Mouse (Mus musculus) heart, postnatal 4 days (tissue): ENCODE data around the gene Nudt8. TPM values are rescaled to one million over a fixed set of nuclear protein-coding genes. Genes with fewer than 3 reads are reported as not detected.

Source experiments
- DNase-seq: peaks from one replicate; pipeline ENCODE4 v3.0.0; 2021
- total RNA-seq, 2 experiments: library from RNA; stranded (reverse); gene quantifications; 2 replicates each; pipeline ENCODE4 v1.2.3; 2021

The Nudt8 gene
- total RNA-seq, 2 experiments from 2014 or later, result 56.6 to 63.2 TPM

DNA sequence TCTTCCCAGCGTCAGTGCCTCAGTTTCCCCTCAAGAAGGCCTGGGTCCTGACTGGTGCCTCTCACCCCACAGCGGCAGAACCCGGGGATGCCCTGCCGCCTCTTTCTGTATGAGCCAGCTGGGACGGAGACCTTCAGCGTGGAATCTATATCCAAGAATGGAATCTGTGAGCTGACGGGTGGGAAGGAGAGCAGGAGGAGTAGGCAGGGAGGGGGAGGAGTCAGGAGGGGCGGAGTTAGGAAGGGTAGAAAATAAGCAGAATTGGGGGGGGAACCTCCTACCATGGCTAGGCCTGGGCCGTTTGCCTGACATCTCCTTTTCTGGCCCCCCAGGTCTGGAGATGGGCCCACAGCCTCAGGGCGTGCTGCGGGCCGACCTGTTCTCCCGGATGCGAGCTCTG, 12.3 kb upstream of the Nudt8 start:
- no peak for DNase-seq

DNA sequence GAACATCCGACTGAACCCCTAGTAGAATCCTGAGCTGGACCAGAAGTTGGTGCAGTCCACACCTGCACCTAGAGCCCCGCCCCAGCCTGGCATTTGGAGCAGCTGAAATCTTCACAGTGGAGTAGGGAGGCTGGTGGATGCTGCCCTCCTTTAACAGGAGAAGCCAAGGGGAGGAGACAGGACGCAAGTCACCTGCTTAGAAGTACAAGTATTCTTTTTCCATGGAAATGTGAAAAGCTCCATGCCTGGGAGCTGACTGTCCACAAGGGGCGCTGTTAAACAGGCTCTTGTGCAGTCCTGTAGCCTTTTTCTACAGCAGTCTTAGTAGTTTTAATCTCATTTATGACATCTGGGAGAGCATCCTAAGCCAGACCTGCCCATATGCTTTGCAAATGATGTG, 11.6 kb upstream of the Nudt8 start:
- no peak for DNase-seq

DNA sequence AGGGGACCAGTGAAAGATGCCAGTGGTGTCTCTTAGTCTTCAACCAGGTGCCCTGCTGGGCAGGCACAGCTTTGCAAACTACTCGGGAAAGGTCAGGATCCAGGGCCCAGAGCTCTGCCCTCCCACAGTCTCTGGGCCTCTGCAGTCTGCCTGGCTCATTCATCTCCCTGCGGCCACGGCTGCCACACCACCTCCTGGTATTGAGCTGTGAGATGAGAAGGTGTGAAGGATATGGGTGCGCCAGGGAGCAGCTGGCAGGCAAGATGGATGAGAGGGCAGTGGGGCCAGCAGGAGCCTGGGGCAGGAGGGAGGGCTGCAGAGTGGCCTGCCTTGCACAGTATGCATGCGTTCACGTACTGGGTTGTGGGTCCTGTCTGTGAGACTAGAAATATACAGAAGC, 9.6 kb upstream of the Nudt8 start:
- no peak for DNase-seq

DNA sequence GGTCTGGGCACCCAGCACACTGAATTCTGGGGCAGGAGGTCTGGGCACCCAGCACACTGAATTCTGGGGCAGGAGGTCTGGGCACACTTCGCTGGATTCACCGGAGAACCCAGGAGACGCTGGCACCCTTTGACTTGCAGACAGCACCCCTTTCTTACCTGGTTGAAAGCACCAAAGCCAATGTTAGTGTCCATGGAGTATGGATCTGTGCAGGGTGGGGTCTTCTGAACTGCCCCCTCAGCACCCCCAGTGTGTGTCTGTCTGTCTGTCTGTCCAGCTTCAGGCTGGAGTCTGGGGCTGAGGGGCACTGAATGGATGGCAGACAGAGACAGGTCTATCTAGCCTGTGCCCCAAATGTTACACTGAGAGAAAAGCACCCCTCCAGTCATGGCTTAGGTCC, 8.8 kb upstream of the Nudt8 start:
- no peak for DNase-seq

DNA sequence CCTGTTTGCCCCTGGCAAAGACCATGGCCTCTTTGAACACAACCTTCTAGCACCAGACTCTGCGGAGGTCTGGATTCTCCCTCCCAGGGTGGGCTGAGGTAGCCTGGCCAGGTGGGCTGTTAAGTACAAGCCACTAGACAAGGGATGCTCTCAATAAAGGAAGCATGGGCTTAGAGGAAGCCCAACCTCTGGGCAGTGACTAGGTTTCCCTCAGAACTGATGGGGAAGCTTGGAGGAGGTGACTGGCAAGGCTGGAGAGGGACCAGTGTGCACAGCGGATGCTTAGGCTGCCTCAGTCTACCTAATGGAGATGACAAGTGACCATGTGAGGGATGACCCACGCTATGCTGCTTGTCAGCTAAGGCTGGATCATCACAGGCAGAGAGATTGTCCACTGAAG, 8.4 kb upstream of the Nudt8 start:
- DNase-seq, result no peak

DNA sequence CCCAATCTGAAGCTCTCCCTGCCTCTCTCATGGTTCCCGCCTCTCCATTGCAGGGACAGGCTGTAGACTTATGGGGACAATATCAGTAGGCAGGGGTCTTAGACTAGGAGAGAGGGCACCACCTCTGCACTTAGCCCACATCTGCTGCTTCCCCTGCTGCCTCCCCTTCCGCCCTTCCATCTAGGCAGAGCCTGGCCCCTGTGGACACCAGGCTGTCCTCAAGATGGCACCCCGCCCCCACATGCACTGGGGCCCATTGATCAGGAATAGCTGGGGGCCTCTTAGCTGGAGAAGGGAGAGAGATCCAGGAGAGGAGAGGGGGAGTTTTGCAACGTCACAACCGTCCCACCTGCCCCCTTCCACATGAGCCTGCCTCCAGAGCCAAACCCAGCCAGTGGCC, 8.0 kb upstream of the Nudt8 start, which contains the start of gene Tbx10:
Gene Tbx10, plus strand, starts transcription at position 337 of the 400 bp plus-strand sequence.
- DNase-seq, result no peak

DNA sequence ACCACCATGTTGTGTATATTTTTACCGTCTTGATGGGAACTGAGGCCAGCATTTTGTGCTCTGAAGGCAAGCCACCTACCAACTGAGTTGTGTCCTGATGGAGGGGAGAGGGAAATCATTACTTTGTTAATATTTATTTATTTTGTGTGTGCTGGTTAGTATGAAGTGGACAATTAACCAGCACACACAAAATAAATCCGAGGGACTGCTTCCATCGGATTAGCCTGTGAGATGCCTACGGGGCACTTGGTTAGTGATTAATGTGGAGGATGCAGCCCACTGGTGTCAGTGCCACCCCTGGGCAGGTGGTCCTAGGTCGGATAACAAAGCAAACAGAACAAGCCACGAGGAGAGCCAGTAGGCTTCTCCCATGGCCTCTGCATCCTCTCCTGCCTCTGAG, 5.4 kb upstream of the Nudt8 start:
- no peak for DNase-seq

DNA sequence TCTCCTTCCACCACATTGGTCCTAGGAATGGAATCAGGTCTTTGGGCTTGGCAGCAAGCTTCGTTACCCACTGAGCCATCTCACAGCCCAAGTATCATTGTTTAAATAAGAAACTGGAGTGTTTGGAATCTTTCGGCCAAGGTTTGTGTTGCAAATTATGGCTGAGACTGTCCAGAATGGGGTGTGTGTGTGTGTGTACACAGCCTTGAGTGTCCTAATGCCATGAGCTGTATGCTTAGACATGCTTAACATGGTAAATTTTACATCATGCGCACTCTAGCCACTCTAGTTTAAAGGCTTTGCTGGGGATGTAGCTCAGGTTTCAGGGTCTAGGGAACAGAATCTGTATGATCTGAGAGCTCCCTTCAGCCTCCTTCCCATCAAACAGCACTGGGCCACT, 4.9 kb upstream of the Nudt8 start:
- DNase-seq, result no peak

DNA sequence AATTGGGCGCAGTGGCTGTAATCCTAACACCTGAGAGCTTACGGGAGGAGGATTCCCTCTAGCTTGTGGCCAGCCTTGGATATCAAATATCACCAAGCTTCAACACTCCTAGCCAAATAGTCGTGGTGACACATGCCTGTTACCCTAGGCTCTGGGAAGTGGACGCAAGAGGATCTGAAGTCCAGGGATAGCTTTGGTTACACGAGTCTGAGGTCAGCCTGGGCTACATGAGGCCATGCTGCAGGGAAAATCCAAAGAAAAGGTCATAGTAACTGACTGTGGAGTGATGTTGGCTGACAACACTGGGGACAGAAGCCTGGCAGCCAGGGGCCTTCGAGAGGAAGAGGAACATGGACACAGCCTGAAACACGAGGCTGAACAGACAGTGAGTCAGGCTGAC, 4.3 kb upstream of the Nudt8 start:
- DNase-seq, result no peak

DNA sequence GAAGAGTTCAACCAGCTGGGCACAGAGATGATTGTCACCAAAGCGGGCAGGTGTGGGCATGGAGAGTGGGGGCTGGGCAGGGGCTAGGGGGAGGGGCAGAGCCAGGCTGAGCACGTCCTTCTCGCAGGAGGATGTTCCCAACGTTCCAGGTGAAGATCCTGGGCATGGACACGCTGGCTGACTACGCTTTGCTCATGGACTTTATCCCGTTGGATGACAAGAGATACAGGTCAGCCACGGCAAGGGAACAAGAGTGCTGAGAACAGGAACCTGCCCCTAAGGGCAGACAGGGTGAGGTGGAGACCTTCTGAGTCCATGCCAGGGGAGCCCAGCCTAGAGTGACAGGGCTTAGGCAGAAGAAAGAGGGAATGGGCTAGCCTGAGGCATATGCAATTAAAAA, 3.6 kb upstream of the Nudt8 start:
- no peak for DNase-seq

DNA sequence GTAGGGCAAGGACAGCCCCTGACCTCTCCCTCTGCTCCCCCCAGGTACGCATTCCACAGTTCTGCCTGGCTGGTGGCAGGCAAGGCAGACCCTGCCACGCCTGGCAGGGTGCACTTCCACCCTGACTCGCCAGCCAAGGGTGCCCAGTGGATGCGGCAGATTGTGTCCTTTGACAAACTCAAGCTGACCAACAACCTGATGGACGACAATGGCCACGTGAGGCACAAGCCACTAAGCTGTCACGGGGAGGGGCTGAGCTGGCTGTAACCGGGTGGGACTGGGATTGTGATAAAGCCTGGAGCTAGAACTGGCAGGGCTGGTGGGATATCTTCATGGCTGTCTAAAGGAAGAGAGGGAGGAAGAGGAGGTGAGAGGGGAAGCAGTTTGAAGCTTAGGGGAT, 3.1 kb upstream of the Nudt8 start:
- no peak for DNase-seq

DNA sequence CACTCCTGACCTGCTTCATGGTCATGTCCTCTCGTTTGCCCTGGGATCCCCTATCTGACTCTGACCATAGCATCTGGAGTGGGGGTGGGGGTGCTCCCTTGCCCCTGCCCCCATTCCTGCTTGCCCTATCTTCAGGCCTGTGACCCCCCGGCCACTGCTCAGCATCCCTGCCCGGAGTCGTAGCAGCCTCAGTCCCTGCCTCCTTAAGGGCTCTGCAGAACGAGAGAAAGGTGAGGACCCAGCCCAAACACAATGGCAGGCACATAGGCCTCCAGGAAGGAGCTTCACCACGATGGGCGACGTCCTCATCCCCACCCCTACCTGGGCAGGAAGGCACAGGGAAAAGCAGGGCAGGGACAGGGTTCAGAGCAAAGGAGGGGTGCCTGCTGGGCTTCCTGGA, 2.0 kb upstream of the Nudt8 start:
- DNase-seq, result no peak

DNA sequence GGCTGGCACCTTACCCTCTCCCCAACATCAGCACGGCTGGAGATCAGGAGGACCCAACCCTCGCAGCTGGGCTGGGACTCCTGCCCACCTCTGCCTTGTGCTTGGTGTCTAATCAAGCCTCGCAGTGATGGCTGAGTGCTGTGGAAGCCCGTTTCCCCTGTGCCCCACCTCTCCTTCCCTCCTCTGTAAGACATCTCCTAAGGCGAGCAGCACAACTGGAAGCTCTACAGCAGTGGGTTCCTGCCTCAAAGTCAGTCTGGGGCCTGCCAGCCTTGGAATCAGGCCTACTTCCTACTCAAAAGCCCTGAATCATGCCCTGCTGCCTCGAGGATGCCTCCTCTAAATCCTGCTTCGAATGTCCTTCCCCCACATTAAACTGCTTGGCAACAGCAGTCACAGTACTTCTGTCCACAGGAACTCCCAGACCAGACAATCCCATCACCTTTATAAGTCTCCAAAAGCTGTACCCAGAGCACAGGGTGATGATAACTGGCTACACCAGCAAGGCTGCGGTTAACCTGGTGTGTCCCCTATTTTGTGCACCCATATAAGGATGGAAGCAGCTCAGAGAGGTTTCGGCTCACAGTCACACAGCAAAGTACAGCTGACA, 1.2 kb upstream of the Nudt8 start:
- DNase-seq, result no peak

DNA sequence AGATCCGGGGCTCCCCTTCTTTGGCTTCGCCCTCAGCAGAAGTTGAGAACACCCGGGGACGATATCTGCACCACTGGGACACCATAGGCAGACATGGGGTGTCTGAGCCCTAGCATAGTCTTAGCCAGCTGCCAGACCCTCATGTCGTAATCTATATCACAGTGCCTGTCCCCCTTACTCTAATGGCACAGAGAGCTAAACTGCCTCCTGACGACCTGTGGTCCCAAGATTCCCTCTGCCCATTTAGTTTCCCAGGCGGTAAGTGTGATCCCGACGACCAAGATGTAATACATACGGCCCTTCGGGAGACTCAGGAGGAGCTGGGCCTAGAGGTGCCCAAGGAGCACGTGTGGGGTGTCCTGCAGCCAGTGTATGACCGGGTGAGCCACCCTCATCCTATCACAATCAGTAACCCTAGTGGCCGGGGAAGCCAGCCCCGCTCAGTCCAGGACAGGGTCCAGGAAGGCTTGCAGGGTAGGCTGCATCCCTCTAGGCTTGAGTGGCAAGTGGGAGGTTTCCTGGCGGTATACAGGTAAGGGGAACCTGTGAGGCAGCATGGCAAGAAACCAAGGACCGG, 657 bp downstream of the Nudt8 start:
- no peak for DNase-seq

DNA sequence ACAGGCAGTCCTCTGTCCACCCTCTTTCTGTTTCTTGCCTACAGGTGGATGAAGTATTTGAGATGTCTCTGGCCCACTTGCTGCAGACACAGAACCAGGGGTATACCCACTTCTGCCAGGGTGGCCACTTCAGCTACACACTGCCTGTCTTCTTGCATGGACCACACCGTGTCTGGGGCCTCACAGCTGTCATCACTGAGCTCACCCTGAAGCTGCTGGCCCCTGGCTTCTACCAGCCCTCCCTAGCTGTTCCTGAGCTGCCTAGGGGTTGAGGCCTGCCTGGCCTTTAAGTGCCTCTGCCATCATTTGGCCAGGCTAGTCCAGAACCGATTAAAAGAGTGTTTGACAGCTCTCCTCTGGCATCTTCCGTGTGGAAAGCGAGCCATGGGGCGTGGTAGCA, 1.4 kb downstream of the Nudt8 start:
- DNase-seq, result no peak

DNA sequence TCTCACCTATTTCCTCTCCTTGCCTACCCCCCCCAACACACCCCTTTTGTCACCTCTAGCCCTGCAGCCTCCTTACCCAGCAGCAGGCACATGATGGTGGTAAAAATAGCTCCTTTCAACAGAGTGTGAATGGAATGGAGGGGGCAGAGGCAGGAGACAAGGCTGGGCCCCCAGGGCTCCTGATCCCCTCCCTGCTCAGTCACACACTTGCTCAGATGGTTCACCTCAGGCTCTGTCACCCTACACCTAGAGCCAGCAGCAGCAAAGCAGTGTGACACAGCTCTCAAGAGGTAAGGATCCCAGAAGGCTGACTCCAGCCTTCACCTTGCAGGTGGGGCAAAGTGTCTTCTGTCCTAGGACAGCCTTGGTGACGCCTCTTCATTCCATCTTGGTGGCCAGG, 2.7 kb downstream of the Nudt8 start, which contains the start of gene Doc2g:
Gene Doc2g, plus strand, starts transcription at position 202 of the 400 bp plus-strand sequence.
- DNase-seq, result peak; percentile 47

DNA sequence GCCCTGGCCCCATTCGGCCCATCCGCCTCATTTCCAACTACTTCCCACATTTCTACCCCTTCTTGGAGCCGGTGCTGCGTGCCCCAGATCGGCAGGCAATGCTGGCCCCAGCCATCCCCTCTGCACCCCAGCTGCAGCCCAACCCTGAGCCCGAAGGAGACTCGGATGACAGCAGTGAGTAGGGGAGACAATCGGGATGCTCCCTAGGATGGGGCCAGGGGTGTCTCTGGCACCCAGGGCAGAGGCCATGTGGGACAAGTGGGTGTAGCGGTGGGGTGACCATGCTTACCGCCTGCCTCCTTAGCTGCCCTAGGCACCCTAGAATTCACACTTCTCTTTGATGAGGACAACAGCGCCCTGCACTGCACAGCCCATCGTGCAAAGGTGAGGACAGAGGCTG, 3.3 kb downstream of the Nudt8 start:
- no peak for DNase-seq

DNA sequence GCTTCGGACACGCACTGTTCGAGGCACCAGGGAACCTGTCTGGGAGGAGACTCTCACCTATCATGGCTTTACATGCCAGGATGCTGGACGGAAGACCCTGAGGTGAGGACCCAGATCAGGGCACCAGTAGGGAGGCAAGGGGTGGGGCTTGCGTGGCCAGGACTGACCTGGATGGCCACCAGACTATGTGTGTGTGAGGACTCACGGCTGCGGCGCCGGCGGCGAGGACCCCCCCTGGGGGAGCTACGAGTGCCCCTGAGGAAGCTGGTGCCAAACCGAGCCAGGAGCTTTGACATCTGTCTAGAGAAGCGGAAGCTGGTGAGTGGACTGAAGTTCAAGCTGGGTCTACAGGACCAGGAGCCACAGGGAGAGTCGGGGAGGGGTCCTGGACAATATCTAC, 4.0 kb downstream of the Nudt8 start:
- no peak for DNase-seq

DNA sequence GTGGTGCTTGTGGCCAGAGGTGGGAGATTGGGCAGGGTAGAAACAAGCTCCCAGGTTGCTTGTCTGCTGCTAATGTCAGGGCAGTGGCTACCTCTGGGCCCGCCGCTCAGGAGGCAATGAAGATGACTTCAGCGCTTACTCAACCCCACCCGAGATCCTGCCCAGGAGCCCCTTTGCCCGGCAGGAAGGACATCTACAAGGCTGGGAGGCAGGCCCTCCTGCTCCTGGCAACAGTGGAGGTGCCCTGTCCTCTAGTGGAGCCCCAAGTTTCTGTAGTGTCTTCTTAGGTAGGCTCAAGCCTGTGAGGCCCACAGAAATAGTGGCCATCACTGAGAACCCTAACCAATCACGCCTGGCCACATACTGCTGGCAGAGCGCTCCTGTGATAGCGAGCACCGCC, 4.7 kb downstream of the Nudt8 start:
- no peak for DNase-seq

DNA sequence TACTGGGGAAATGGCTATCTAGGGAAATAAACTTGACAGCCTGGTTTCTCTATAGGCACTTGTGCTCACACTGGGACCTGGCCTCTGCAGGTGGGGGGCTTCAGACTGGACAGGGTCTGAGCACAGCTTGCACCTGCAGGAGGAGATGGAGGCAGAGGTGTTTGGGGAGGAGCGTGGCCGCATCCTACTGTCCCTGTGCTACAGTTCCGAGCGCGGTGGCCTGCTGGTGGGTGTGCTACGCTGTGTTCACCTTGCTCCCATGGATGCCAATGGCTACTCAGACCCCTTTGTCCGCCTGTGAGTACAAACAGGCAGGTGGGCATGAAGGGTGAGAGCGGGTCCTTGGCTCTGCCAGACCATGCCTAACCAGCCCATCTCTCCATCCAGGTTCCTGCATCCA, 5.6 kb downstream of the Nudt8 start:
- no peak for DNase-seq

DNA sequence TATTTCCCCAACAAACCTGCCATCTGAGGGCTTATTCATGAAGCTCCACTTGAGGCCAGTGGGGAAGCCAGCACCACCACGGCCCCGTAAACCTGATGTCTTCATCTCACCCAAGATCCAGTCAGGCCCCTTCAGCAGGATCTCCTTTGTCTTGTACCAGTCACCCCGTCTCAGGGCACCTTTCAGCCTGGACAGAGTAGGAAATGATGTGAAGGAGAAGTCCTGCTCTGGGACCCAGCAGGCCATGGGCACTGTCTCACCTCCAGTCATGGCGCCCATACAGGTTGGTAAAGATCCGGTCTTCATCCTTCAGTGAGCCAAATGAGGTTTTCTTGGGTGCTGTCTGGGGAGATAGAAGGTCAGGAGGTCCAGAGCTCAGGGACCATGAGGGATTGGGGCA, 10.7 kb downstream of the Nudt8 start:
- no peak for DNase-seq

DNA sequence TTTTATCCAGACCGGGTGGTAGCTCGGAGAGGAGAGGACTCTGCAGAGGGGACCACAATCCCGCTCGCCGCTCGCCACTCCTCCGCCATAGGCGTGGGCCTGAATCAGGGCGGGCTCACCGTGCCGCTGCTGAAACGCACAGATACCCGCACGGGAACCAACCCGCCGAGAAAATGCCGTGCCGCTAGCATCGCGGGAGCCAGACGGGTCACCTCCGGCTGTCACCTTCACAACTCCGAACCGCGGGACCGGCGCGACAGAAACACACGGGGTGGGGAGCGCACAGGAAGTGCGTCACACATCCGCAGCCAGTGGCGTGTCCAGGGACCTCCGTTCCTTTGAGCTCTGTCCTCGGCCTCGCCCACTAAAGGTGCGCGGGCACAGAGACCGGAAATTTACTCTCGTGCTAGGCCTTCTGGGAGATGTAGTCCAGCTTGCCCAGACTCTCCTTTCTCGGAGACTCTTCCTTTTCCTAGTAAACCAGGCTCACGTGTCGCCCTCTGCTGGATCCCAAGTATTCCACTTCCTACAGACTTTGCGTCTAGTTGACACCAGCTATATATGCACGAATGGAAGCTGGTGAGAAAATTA, 12.1 kb downstream of the Nudt8 start, which contains the start of gene Ndufv1:
Gene Ndufv1, minus strand, starts transcription at position 375 of the 591 bp plus-strand sequence.
- DNase-seq, result peak; percentile 96

DNA sequence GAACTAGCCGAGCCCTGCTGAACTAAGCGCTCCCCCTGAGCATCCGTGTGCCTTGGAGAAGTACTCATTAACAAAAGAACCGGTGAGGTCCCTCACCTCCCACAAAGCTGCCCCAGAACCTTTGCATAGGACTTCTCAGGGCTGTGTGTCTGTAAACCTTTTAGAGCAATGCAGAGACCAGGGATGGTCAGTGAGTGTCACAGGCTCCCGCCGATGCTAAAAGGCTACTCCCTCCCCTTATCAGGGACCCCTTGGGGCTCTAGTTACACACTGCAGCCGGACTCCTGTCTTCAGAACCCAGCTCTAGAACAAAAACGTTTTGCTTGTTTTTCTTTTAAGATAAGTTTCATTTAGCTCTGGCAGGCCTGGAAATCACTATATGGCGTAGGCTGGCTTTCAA, 12.7 kb downstream of the Nudt8 start:
- DNase-seq, result no peak

DNA sequence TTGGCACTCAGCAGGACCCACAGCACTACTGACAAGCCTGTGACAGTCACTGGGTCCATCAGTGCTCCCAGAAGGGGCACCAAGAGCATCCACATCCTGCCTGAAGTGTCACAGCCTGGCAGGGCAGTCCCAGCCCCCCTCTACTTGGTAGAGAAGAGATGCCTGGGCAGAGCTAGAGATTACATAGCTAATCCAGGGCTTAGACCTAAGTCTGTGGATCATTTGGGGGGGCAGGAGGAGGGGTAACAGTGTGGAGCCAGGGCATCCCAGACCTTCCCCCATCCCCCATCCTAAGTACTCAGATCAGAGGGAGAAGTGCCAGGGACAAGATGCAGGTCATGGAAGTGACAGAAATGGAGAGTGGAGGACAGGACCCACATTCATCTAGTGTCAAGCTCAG, 14.4 kb downstream of the Nudt8 start:
- no peak for DNase-seq
